Mouse (Mus musculus) left cerebral cortex, adult 18-20 months (tissue): ENCODE measurements around the gene Gzmm. TPM values are rescaled to one million over a fixed set of nuclear protein-coding genes. Genes with fewer than 3 reads are reported as not detected.

Experiments used
- DNase-seq, 2 experiments: peaks; one replicate each; pipeline ENCODE4 v3.0.0; 2021 to 2022; ENCODE audit warnings: low spot score in 2 of 2, mixed read lengths in 1 of 2
- total RNA-seq, 2 experiments: library from RNA; stranded (reverse); gene quantifications; 2 replicates each; pipeline ENCODE4 v1.2.3; 2021

Gene Gzmm
- total RNA-seq, 2 experiments from 2014 or later, result 2.7 to 3.2 TPM

DNA sequence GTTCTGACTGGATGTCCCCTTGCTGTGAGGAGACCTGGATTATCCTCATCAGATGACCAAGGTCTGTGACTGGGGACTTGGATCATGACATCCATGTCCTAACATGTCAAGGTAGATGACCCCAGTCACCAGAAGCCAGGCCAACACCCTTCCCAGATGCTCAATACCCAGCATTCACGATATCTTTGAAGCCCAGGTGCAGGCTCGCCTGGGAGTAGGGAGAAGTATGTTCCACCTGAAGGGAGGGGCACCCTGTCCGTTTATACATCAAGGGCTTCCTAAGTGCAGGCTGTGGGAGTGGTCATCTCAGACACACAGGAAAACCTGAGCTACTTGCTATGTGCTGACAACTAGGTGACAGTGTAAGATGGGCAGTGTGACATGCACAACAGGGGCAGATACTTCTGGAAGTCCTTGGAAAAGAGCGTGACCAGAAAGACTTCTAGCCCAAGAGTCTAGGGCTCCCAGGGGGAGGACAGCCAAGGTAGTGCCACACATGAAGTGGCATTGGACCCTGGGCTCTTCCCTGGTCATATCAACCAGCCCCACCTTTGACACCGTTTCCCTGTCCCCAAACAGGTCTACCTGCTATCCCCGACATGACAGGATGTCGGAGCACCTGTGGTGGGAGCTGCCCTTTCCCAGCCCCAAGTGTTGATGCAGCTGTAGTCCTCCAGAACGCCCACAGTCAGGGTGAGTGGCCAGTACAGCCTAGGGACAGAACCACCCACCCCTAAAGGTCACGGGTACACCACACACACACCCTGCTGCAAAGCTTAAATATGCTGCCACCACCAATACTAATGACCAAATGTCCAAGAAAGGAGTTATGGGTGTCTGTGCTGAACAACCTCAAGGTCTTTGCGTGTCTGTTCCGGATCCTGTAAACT, 8.0 kb upstream of the Gzmm start:
- DNase-seq, result no peak

DNA sequence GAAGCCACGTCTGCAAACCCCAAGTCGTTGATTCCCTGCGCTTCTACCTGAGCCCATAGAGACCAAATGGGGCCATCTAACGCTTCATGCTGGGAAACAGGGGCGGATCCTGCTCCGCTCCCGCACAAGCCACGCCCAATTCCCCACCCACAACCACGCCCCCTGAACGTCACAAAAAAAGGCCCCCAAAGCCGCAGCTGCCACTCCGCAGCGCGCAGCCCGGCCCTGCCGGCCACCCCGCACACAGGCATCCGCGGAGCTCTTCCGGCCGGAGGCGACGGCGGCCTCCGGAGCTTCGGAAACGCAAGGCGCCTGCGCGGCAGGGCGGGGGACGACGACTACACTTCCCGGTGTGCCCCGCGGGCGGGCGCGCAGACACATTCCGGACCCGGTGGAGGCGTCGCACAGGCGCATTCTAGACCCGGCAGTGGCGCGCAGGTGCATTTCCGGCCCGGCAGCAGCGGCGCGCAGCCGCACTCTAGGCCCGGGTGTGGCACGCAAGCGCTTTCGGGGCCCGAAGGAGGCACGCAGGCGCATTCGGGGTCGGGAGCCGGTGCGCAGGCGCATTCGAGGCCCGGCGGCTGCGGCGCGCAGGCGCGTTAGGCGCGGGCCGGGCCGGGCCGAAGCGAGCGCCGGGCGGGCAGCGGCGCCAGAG, 7.1 kb upstream of the Gzmm start, which contains the start of gene Cdc34:
TSS of gene Cdc34 (plus strand) at position 605 of the 655 bp plus-strand sequence.
- DNase-seq, result peak; percentile 98 to 100

DNA sequence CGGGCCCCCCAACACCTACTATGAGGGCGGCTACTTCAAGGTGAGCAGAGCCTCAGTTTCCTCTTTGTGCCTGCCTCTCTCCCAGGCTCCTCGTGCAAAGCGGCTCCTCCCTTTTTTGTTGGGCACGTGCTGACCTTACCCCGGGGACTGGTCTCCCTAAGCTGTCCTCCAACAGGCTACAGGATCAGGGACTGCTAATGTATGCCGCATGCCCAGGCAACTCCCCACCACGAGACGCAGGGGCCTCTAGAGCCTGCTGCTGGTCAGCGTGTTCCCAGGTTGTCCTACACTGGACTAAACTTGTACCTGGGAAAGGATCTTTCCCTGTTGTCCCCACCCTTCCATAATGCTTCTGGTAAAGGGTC, 6.3 kb upstream of the Gzmm start:
- no peak for DNase-seq

DNA sequence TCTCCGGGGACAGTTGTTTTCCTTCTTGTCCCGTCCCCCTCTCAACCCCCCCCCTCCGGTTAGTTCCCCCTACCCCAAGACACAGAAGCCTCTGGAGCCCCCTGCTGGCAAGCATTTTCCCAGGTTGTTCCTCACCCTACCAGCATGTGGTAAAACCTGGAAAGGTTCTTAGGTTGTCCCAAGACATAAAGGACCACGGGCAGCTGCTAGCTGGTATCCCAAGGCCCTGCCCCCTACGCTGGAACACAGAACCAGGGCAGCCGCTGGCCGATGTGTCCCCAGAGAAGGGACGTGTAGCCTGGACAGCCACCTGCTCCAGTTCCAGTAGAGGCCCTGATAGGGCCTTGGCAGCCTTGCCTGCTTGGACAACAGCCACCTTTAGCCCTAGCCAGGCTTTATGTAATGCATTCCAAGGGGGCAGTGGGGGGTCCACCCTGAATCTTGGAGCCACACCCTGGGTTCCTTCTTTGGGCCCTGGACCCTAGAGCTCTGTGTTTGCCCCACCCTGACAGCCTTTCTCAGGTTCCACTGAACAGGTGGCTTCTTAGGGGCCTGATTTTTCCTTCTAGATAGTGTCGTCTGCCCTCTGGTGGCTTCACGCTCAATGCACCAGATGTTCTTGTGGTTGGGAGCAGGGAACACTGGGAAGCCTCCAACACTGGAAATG, 5.8 kb upstream of the Gzmm start:
- peak in 1 of 2 experiments; percentile 49 for DNase-seq

GRCm38 (mm10) chr10:79683726-79684640, 4.8 kb upstream of the Gzmm start:
- DNase-seq, result no peak

GRCm38 (mm10) chr10:79684770-79685600, 3.8 kb upstream of the Gzmm start:
- DNase-seq, result no peak

- no peak for DNase-seq
Observed at GRCm38 (mm10) chr10:79686219-79686618, 2.6 kb upstream of the Gzmm start.

DNA sequence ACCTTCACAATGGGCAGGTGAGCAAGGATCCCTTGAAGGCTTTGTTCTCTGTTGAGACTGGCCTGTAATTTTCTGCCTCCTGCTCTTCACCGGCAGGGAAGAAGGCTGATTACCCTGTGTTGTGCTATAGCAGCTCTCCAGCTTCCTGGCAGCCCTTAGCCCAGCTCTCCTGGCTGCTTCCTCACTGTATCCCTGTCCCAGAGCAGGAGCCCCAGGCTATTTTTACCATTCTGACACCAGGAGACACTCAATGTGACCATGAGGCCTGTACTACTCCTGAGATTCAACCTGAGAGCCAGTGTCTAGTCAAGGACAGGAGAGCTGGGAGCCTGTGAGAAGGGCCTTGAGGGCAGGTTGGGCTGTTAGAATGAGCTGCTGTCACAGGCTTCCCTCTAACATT, 2.1 kb upstream of the Gzmm start:
- no peak for DNase-seq

DNA sequence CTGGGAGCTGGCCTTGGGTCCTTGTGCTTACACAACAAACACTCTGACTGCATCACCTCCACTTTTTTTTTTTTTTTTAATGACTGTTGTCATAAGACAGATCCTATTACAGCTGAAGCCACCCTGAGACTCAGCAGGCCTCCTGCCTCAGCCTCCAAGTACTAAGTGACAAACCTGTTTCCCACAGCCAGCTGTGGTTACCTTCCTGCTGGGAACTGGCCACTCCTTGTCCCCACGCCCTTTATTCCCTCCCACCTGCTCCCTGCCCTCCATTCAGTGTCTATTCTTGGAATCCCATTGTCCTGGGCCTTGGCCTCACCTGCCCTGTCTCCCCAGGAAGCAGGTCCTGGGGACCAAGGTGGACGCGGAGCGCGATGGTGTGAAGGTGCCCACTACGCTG, 1.3 kb upstream of the Gzmm start:
- DNase-seq, result no peak

DNA sequence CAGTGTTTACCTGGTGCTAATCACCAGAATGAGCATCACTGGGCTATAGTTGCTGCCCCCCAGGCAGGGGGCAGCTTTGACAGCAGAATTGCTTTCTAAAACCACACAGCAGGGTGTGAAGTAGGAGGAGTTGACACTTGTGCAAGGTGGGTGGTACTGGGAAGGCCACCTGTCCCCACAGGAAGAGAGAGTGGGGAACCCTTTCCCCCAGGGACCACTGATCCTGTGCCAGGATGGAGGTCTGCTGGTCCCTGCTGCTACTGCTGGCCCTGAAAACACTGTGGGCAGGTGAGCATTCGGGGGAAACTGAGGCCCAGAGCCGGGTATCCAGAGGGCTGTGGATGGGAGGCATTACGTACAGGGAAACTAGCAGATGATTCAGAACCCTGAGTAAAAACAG, 358 bp downstream of the Gzmm start:
- no peak for DNase-seq

DNA sequence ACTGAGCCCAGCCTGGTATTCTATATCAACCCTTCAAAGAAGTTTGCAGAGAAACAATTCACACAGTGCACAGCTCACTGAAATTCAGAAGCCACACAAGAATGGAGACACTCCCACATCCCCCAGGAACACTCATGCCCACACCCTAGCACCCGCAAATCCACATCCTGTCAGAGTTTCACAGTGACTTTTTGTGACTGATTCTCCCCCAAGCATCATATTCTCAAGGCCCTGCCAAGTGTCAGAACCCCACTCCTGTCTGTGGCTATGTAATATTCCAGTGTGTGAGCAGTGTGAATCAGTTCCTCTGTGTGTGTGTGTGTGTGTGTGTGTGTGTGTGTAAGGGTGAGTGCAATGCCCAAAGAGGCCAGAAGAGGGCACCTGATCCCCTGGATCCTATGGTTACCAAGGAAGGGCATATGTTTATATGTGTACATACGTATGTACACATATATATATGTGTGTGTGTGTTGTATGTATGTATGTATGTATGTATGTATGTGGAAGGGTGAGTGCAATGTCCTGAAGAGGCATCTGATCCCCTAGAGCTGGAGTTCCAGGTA, 3.2 kb downstream of the Gzmm start:
- no peak for DNase-seq

DNA sequence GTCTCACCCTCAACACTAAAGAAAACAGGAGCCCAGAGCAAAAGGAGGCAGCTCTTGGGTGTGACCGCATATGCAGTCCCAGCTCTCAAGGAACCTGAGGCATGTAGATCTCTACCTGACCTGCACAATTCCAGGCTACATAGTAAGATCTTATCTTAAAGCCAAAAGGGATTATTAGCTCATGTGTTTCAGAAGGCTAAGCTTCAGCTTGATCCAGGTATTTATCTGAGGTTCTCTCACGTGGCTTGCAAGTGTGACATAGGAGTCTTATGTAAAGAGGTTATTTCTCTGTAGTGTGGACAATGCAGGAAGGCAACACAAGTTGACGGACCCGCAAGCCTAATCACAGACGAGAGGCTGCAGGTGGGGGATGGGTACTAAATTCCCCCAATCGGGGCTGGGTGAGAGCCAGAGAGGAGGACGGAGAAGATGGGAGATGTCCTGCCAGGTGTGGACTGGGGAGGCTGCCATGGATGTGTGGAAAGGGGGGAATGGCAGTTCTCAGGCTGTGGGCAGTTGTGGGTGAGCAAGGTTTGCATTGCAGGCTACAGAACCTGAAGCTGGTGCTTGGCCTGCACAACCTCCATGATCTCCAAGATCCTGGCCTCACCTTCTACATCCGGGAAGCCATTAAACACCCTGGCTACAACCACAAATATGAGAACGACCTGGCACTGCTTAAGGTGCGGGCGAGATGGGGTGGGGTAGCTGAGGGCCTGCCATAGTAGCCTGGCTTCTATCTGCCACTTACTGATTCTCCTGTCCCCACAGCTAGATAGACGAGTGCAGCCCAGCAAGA, 5.0 kb downstream of the Gzmm start:
- no peak for DNase-seq

DNA sequence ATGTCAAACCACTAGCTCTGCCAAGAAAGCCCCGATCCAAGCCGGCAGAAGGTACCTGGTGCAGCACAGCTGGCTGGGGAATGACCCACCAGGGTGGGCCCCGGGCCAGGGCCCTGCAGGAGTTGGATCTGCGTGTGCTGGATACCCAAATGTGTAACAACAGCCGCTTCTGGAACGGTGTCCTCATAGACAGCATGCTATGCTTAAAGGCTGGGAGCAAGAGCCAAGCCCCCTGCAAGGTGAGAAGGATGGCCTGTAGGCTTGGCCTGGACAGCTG, 5.5 kb downstream of the Gzmm start:
- no peak for DNase-seq

DNA sequence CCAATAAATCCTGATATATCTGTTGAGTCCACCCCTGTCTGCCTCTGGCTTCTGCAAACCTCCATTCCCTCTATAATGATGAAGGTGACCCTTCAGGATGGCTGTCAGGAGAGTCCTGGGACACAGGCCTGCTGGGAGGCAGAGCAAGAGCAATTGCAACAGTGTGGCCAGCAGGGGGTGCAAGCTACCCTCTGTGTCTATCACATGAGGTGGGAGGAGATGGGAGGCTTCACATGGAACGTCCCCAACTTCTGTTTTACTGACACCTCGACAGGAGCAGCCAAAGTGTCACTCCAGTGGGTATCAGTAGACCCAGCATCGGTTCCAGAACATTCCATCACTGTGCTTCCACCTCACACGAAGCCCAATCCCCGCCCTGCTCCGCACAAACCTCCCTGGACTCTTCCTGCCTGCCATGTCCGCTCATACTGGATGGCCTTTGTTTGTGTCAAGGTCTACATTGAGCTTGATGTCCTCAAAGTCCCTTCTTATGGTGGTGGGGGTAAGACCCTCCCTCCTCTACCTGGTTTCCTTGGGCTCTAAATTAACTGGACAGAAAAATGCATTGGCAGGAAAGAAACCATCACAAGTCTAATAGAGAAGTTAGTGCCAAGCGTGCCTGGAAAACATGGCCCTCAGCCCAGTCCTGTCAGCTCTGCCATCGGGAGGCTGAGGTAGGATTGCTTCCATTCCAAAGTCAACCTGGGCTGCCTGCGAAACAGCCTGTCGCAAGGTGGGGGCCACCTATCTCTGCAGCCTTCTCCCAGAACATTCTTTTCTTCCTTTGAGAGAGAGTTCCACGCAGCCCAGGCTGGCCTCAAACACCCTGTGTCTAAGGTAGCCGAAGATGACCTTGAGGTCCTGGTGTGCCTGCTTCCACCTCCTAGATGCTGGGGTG, 6.7 kb downstream of the Gzmm start:
- DNase-seq, result peak; percentile 60 to 69

DNA sequence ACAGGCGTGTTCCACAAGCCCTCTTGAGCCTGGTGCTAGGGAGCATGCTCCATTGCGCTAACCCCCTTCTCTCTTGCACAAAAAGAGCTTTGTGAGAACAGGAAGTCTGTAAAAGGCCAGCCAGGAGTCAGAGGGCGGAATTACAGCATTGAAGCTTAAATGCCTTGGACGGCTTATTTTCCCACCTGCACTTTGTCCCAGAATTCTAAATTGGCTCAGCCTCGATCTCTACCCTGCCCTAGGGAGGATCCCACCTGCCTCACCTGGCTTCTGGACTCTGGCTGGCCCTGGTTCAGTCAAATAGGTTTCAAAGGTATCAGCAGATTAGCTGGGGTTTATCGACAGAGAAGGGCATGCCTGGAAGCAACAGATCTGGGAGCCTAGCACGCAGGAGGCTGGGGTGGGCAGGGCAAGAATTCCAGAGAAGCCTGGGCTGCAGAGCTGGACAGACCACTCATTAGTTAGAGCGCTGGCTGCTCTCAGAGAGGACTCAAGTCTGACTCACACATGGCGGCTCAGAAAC, 7.4 kb downstream of the Gzmm start:
- DNase-seq, result no peak

DNA sequence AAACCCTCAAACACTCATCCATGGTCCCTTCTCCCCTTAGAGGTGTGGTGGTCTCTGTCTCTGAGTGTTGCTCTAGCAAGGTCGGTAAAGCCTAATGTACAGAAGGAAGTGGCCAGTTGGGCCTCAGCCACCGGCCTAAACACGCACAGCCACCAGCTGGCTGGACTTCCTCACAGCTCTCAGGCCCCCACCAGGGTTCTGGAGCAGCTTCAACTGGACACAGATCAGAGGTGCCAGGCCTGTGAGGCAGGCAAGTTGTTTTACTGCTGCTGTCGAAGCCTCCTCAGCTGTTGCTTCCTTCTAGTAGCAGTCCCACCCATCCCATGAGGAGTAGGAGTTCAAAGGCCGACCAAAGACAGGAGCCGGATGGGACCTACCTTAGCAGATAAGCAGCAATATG, 9.1 kb downstream of the Gzmm start:
- DNase-seq, result no peak

- no peak for DNase-seq
Observed at GRCm38 (mm10) chr10:79698459-79698858, 9.6 kb downstream of the Gzmm start.

- no peak for DNase-seq
Observed at GRCm38 (mm10) chr10:79700676-79701075, 11.9 kb downstream of the Gzmm start.
